Mouse (Mus musculus): Measurements from ENCODE around the gene Zgpat. TPM values are rescaled to one million over a fixed set of nuclear protein-coding genes. Genes with fewer than 3 reads are reported as not detected.
A peak's percentile ranks its signal among the peaks of the same experiment; 100 is the strongest.

Gene Zgpat
- total RNA-seq, 2 experiments from 2014 or later = 25.2 to 26.2 TPM

DNA sequence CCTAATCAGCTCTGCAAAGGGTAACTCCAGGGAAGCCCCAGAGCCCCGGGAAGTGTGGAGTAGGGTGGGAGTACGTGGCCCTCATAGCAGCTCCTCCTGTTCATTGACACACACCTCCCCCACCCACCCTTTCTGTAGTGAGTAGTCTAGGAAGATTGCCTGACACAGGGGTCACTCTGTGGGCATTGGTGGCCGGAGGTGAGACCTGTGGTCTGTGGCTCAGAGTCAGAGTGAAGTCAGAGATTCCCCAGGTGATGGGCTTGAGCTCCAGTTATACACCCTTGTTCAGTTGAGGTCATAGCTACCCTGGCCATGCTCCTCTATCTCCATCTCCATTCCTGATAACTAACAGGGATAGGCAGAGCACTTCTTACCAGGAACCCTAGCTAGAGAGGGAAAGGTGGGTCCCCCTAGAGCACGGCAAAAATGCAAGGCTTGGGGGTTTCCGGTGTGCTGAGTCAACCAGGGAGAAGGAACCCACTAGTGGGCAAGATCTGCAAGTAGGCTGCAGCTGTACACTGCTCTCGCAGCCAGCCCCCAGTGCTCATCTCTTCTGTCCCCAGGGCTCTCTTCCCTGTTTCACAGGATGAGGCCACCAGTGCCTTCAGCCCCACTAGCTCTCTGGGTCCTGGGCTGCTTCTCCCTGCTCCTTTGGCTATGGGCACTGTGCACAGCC, 17.0 kb downstream of the Zgpat start:
- no peak for ATAC-seq (replicated peaks; ENCODE audit: low FRiP score, low TSS enrichment, poor library complexity, severe bottlenecking)

DNA sequence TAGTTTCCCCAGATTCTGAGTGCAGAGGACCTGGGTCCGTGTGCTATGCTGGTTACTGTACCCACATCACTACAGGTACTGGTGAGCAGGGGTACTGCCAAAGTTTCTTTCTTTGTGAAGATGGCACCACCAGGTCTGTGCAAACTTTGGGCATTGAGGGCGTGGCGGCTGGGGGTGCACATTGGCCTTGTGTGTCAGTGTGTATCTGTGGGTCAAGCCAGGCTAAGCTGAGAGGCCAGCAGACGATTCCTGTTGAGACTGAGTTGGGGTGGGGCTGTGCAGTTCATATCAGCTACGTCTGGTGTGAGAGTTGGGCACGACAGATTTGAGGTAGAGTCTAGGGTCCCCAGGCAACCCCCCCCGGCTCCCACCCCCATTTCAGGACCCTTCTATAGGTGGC, 19.7 kb downstream of the Zgpat start:
- ATAC-seq (replicated peaks; ENCODE audit: low FRiP score, low TSS enrichment, poor library complexity, severe bottlenecking) = no peak

DNA sequence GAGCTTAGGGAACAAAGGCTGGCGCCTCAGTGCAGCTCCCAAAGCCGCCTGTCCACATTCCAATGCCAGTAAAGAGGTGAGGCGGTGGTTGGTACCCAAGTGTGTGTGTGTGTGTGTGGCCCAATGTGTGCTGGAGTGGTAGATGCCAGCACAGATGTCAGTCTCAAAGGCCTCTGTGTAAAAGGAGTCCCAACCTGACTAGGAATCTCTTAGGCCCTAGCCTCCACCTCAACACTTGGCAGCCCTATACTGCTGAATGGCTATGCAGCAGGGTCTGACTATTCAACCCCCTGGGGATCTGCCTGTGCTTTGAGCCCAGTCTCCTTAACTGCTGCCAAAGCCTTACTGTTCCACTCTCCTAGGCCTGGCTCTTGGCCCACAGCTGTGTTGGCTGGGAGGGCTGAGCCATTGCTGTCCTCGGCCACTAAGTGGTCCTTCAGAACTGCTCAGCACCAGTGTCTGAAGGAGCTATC, 20.2 kb downstream of the Zgpat start:
- ATAC-seq (replicated peaks; ENCODE audit: low FRiP score, low TSS enrichment, poor library complexity, severe bottlenecking) = no peak

- no peak for ATAC-seq (replicated peaks; ENCODE audit: low FRiP score, low TSS enrichment, poor library complexity, severe bottlenecking)
Measured at GRCm38 (mm10) chr2:181385885-181386284, 21.2 kb downstream of the Zgpat start.

DNA sequence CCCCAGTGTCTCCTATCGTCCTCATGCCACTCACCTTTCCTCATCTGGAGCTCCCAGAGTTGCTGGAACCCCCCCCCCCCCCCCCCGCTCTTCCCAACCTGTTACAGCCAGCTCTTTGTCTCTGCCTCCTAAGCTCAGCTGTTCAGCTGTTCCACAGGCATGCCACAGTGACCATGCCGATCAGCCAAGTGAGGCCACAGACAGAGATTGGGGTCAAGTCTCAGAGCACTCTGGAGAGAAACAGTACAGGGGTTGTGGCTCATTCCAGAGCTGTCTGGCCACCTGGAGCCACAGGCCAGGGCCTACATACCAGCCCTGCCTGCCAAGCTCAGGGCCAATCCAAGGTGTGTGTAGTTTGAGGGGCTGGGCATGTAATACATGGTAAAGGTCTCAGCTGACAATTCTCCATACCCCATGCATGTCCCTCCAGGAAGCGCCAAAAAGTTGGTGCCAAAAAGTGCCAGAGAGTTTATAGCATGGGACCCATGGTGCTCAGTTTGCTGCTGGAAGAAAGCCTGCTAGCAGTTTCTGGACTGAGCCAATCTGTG, 22.0 kb downstream of the Zgpat start:
- ATAC-seq (replicated peaks; ENCODE audit: low FRiP score, low TSS enrichment, poor library complexity, severe bottlenecking) = no peak

GRCm38 (mm10) chr2:181390136-181390870, 25.6 kb downstream of the Zgpat start:
- no peak for ATAC-seq (replicated peaks; ENCODE audit: low FRiP score, low TSS enrichment, poor library complexity, severe bottlenecking)

GRCm38 (mm10) chr2:181391022-181391421, 26.3 kb downstream of the Zgpat start:
- ATAC-seq (replicated peaks; ENCODE audit: low FRiP score, low TSS enrichment, poor library complexity, severe bottlenecking) = no peak

DNA sequence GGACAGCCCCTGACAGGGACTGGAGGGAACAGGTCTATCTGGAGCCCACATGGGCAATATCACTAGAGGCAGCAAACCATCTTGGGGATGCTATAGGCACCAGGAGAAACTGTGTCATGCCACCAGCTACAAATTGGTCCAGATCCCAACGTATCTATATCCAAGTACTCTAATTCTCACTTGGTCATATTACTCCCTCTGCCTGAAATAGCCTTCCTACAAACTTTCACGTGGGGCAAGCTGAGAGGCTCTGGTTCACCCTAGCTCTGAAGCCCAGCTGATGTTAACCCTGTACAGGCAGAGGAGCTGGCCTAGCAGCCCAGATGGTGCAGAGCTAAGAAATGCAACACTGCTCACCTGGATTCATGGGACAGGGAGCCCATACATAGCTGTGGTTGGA, 26.8 kb downstream of the Zgpat start:
- no peak for ATAC-seq (replicated peaks; ENCODE audit: low FRiP score, low TSS enrichment, poor library complexity, severe bottlenecking)

DNA sequence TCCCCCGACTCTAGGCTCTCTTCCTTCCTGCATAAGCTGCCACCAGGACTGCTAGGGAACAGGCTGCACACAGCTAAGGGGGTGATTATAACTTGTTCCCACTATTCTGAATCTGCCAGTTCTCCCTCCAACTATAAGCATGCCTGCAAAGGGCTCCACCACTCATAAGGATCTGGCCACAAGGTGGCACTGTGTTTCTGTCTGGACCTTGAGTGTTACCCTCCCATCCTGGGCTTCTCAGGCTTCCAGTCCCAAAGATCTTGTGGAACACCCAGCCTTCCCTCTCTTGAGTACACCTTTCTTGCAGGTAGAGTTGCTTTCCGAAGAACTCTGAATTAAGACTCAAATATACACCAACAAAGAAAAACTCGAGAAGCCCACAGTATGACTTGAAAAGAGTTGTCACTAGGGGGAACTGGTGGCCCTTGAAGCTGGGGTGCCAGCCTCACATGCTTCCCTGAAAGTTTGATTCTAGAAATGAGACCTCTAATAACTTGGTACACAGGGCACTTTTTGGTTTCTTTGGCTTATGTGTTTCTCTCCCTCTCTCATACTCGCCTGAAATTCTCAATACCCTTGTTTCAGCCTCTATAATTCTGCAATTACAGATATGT, 28.0 kb downstream of the Zgpat start:
- ATAC-seq (replicated peaks; ENCODE audit: low FRiP score, low TSS enrichment, poor library complexity, severe bottlenecking) = peak; percentile 68

DNA sequence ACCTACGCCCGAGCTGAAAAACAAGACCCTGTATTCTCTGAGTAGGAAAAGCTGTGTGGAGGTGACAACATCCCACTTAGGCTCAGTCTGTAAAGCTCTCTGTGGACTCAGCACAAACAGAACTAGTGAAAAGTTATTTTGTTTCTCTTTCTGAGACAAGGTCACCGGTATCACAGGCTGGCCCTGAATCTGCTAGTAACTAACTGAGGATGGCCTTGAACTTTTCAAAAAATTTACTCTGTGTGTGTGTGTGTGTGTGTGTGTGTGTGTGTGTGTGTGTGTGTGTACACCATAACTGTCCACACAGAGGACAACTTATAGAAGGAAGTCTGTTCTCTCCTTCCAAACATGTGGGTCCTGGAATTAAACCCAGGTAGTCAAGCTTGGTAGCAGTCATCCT, 29.4 kb downstream of the Zgpat start:
- ATAC-seq (replicated peaks; ENCODE audit: low FRiP score, low TSS enrichment, poor library complexity, severe bottlenecking) = no peak

GRCm38 (mm10) chr2:181397207-181397761, 32.6 kb downstream of the Zgpat start:
- ATAC-seq (replicated peaks; ENCODE audit: low FRiP score, low TSS enrichment, poor library complexity, severe bottlenecking) = no peak

DNA sequence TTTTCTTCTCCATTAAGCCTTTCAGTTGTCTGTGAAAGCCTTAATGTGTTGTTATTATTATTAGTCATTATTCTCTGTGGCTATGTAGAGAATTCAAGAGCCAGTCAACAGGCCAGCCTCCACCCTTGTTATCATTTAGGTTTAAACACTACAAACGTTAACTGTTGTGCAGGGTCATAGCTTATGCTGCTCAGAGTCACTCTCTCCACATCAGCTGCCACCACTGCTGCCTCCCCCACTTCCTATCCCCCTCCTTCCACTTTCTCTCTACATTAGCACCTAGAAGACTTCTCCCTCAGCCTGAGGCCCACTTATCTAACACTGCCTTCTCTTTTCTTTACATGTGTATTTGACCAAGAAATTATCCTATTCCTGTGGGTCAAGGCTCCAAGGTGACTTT, 36.8 kb downstream of the Zgpat start:
- ATAC-seq (replicated peaks; ENCODE audit: low FRiP score, low TSS enrichment, poor library complexity, severe bottlenecking) = peak; percentile 44

GRCm38 (mm10) chr2:181403722-181404121, 39.0 kb downstream of the Zgpat start:
- ATAC-seq (replicated peaks; ENCODE audit: low FRiP score, low TSS enrichment, poor library complexity, severe bottlenecking) = peak; percentile 79

DNA sequence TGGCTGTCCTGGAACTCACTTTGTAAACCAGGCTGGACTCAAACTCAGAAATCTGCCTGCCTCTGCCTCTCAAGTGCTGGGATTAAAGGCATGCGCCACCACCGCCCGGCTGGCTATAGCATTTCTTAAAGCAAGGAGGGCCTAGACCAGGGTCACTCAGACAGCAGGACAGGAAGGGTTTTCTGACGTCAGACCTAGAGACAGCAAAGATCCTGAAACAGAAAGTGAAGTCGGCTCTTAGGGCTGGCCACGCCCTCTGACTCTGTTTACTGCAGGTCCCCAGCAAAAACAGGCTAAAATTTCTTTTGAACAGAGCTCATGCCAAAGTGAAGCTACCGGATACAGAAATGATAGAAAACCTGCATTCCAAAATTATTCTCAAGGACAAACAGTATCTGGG, 44.9 kb downstream of the Zgpat start:
- ATAC-seq (replicated peaks; ENCODE audit: low FRiP score, low TSS enrichment, poor library complexity, severe bottlenecking) = no peak

DNA sequence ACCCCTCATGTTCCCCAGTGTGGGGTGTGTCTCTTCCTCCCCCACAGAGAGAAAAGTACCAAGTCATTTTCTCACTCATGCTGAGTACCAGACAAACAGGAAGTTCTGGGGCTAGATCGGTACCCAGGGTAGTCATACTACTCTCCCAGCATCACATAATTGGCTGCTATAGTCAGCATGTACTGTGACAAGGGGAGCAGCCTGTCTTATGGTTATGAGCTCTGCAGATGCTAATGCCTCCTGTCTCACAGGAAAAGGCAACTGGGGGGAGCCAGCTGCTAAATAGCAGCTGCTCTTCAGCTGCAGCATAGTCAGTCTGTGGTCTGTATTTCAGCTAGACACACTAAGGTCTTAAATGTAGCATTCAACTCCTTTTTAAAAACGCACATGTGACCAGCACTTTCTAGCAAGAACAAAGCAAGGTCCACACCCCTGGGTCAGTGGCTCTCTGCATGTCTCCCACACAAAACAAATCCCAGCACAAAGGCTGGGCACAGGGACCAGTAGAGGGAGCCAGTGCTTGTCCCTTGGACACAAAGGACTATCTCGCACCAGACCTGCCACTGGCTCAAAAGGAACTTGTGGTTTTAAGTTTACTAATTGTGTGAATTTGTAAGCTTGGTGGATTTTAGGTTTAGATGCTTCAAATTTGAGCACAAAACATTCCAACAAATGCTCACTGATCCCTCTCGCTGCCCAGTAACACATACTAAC, 46.2 kb downstream of the Zgpat start:
- peak; percentile 78 for ATAC-seq (replicated peaks; ENCODE audit: low FRiP score, low TSS enrichment, poor library complexity, severe bottlenecking)

DNA sequence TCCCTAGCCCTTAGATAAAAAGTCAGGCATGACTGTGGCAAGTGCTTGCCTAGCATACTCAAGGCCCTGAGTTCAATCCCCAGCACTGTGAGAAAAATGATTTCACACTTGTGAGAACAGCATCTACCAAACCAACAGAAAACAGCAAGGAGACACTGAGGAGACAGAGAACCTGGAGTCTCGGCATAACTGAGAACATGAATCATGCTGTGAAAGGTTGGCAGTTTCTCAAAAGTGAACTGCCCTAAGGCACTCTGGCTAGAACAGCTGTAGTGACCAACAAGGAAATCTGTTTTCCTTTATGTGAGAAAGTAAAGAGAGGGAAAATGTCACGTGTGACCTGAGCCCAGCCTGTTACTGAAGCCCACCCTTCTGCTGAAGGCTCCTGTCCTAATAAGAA, 48.4 kb downstream of the Zgpat start:
- ATAC-seq (replicated peaks; ENCODE audit: low FRiP score, low TSS enrichment, poor library complexity, severe bottlenecking) = no peak

GRCm38 (mm10) chr2:181415945-181416344, 51.2 kb downstream of the Zgpat start:
- no peak for ATAC-seq (replicated peaks; ENCODE audit: low FRiP score, low TSS enrichment, poor library complexity, severe bottlenecking)

GRCm38 (mm10) chr2:181419359-181419758, 54.6 kb downstream of the Zgpat start:
- peak; percentile 78 for ATAC-seq (replicated peaks; ENCODE audit: low FRiP score, low TSS enrichment, poor library complexity, severe bottlenecking)

DNA sequence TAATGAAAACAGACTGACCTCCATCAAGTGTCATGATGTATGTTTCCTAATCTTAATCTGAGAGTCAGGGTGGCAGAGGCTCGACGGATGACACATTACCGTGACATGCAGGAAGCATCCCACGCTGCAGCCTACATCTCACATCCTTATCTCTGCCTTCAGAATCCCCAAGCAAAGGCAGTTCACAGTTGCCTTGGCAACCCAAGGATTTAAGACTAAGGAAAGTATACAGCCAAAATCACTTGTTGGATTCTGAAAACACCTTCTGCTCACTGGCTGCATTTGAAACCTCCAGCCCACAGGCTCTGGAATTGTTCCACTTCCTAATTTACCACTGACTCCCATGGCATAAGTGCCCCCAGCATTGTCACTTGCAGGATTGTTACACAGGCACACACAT, 55.7 kb downstream of the Zgpat start:
- ATAC-seq (replicated peaks; ENCODE audit: low FRiP score, low TSS enrichment, poor library complexity, severe bottlenecking) = peak; percentile 35
